Mouse (Mus musculus) adrenal gland, adult 2 months (tissue): ENCODE data around the gene Gm813. TPM values are rescaled to one million over a fixed set of nuclear protein-coding genes. Genes with fewer than 3 reads are reported as not detected.
A peak's percentile ranks its signal among the peaks of the same experiment; 100 is the strongest.
"Not testable (repeated sequence)": the region's sequence is repeated elsewhere in the genome, so short reads cannot be mapped to it uniquely, and the experiment has no call there.

Experiments used
- DNase-seq: peaks from one replicate; pipeline ENCODE4 v3.0.0; 2021
- long read RNA-seq: library from polyadenylated mRNA; stranded (forward); transcript quantifications from one replicate; pipeline ENCODE4 v2.0.0, GENCODE M21; 2021
- polyA plus RNA-seq: library from polyadenylated mRNA; depleted of rRNA; stranded (reverse); fragments of >200 nt; gene quantifications from 2 replicates; pipeline ENCODE4 v1.2.3, GENCODE M21; 2012; rRNA removed
- total RNA-seq, 2 experiments: library from RNA; stranded (reverse); gene quantifications; 2 replicates each; pipeline ENCODE4 v1.2.3; 2021

Gene Gm813
- not detected for total RNA-seq
- not detected in 2 replicates for polyA plus RNA-seq
- long read RNA-seq, result 0 reads

GRCm38 (mm10) chr16:58616878-58617277 is at the start of gene Gm813:
Gm813 (minus strand) TSS chr16:58616978.
- DNase-seq, result no peak

GRCm38 (mm10) chr16:58665137-58665536 is 48.4 kb upstream of the Gm813 start:
- DNase-seq, result not testable (repeated sequence)

DNA sequence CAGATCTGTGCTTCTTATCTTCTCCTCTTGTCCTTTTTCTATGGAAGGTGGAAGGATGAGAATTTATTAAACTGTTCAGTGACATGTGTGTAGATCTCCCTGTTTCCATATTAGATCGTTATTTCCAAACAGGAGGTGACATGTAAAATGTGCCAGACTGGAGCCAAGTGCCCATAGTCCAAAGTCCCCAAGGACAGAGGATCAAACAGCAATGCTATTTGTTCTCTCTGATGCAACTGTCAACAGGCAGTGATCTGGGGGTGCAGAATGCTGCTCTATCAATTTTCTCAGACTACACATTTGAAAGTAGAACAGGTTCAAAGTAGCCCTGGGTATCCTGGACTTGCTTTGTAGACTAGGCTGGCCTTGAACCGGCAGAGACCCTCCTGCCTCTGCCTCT is 47.0 kb upstream of the Gm813 start:
- no peak for DNase-seq

DNA sequence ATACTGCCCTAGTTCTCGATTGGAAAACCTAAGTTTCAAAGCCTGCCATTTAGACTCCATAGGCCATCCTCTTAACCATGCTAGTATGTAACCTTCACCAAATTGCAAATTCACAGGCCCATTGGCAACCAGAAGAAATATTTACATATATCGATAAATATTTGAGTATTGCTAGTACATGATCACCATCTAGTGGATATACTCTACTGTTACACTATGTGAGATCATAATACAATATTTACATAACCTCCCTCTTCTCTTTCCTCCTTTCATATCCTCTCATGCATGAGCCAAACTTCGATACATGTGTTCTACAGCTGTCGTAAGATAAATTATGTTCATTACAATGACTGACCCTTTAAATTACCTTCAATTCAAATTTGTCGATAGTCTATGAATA is 46.2 kb upstream of the Gm813 start:
- DNase-seq, result no peak

GRCm38 (mm10) chr16:58662287-58662791 is 45.6 kb upstream of the Gm813 start:
- DNase-seq, result no peak

DNA sequence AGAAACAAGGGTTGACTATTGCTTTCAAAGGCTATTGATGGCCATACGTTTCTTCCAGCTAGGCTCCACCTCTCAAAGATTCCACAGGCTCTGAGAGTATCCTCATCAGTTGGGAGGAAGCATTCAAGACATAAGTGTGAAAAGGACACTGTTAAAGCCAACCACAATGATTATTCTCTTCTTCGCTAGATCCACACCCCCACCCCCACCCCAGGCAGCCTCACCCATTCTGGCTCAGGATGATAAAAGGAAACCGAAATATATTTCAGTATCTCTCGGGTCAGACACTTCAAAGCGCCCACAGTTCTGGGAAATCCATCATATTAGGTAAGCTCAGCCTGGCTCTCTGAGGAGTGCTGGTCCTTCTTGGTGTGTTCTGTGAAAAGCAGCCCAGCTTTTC is 45.0 kb upstream of the Gm813 start:
- no peak for DNase-seq

GRCm38 (mm10) chr16:58658668-58659067 is 41.9 kb upstream of the Gm813 start:
- no peak for DNase-seq

DNA sequence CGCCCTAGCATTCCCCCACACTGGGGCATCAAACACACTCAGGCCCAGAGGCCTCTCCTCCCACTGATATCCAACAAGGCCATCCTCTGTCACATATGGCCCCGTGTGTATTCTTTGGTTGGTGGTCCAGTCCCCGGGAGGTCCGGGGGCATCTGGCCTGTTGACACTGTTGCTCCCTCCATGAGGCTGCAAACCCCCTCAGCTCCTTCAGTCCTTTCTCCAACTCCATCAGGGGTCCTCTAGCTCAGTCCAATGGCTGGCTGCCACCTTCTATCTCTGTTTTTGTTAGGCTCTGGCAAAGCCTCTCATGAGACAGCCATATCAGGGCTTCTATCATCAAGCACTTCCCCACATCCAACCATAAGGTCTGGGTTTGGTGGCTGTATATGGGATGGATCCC is 39.7 kb upstream of the Gm813 start:
- no peak for DNase-seq

DNA sequence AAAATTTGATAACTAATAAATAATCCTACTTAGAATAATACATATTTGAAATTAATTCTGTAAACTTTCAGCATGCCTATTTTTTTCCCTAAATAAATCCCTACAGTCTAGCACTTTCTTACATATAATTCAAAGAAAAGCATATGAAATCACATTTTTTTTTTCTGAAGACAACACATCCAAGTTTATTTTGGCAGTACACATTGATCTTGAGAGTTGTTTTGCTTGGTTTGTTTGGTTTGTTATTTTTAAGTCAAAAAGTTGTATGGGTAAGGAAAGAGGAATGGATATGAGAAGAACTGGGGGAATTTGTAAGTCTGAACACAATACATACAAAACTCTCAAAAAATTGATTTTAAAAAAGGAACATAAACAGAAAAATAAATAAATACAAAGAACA is 39.0 kb upstream of the Gm813 start:
- DNase-seq, result no peak

DNA sequence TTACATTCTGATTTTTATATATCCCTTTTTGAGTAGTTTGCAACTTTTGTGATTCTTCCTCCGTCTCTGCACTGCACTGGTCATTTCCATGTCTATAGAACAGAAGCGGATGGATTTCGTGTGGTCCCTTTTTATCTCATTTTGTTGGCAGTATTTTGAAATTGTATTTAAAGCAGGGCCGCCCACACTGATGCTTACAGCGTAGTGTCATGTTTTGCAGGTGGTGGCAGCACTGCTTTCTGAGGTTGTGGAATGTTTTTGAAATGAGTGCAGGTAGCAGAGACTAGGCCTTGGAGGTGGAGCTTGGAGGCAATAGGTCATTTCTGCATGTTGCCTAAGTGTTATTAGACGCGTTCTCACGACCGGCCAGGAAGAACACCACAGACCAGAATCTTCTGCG is 33.2 kb upstream of the Gm813 start:
- DNase-seq, result no peak

DNA sequence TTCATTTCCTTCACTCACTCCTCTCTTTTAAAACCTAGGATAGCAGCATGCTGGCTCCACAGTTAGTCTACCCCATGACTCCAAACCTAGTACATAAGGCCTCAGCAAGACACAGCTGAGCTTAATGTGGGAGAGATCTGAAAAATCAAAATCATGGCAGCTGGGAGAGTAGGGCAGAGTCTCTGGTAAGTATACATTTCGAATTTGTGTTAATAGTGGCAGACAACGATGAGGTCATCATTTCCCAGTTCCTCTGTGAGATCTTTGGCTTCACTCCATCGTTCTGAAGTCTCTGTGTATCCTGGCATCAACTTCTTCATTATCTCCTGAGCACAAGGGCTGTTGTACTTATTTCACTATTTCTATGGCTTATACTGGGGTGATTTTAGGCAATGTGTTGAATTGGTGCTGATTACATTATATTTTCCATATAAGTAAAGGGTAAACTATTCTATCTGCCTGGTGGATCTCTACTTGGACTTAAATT is 22.0 kb upstream of the Gm813 start, which contains the start of gene E330017A01Rik:
E330017A01Rik (minus strand) TSS at position 51 of the 487 bp plus-strand sequence.
- DNase-seq, result no peak

GRCm38 (mm10) chr16:58638016-58638415 is 21.2 kb upstream of the Gm813 start:
- no peak for DNase-seq

- DNase-seq, result no peak
Measured at GRCm38 (mm10) chr16:58637448-58637847, 20.7 kb upstream of the Gm813 start.

DNA sequence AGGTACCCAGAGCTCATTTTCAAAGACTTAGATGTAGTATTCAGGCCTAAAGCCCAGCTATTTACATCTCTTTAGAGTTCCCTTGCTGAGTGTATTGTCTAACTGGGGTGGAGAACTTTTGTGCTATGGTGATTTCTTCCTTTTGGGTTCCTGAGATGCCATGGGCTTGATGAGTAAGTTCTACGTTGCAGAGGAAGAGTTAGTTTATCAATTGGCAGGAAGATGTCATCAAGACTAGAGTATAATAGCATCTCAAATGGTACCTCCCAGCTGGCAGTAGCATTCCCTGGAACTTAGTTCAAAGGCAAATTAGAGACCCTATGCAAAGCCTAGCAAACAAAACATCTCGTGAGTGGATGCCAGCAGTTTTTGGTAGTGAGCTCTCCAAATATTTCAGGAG is 19.1 kb upstream of the Gm813 start:
- no peak for DNase-seq

DNA sequence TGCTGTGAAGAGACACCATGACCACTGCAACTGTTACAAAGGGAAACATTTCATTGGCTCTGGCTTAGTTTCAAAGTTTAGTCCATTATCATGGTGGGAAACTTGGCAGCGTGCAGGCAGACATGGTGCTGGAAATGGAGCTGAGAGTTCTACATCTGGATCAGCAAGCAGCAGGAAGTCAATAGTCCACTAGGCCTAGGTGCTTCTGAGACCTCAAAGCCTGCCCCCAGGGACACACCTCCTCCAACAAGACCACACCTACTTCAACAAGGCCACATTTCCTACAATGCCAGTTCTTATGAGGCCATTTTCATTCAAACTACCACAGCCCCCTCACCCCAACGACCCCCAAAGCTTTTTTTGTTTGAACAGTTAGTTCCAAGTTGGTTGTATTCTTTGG is 13.0 kb upstream of the Gm813 start:
- no peak for DNase-seq

- DNase-seq, result no peak
Measured at GRCm38 (mm10) chr16:58628968-58629367, 12.2 kb upstream of the Gm813 start.

- no peak for DNase-seq
Measured at GRCm38 (mm10) chr16:58628336-58628680, 11.5 kb upstream of the Gm813 start.

GRCm38 (mm10) chr16:58627597-58628335 is 11.0 kb upstream of the Gm813 start:
- no peak for DNase-seq

DNA sequence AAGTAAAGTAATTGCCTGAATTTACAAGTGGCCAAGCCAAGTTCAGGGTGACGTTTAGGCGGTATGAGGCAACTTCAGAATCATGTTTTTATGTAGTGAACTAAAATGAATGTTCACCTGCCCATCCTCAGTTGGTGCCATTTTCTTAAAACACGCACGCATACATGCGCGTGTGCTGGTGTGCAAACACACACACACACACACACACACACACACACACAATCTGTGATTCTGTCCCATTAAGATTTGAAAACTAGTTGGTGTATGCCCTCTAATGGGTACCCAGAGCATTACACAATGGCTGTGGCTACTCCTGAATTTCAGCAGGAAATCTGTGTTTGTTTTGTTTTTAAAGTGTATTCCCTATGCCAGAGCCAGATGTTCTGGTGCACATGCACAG is 7.2 kb upstream of the Gm813 start:
- DNase-seq, result peak; percentile 22

DNA sequence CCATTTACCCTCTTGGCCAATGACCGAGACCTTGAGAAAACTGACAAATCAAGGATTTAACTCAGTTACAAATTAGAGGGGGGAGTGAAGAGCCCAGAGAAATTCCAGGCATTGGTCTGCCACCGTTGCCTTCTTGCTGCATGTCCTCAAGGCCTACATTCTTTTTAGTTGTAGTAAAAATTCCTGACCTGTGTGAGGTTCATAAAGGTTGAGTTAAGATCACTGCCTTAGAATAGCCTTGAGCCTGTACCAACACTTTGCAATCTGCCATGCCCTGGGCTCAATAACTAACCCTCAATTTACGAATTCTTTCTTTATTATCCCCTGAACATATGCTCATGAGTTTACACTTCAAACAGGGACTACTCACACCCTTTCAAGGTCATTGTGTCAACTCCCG is 6.3 kb upstream of the Gm813 start:
- peak; percentile 10 for DNase-seq

DNA sequence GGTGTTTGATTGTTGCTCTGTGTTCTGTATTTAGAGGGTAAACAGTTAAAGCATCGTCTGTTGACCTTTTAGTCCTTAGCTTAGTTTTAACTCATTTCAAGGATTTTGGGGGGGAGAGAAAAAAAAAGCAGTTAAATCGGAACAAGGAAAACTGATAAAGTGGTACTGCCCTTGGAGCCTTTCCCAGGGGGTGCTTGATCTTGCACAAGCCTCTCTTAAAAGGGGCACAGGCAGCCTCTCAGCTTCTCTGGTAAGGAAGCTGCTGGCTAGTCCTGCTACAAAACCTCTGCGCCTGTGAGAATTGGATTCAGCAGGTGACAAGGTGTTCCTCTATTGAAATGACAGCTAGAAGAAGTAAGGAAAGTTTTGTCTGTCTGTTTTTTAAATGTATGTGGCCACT is 5.6 kb upstream of the Gm813 start:
- no peak for DNase-seq

DNA sequence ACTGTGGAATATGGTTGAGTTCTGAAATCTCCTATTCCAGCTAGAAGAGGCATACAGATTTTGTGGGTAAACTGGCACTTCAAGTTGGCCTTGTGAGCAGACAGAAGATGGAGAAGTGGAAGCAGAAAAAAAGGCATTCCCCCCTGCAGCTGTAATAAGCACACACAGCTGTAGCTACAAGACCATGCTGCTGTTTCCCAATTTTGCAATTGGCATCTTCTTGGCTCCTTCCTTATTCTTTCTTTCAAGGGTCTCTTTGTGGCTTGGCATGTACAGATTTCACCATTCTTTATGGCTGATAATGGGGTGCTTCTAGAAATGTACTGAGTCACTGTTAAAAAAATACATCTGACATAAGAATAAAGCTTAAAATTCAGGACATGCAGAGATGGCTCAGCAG is 568 bp upstream of the Gm813 start:
- no peak for DNase-seq

GRCm38 (mm10) chr16:58612969-58613368 is 3.8 kb downstream of the Gm813 start:
- DNase-seq, result no peak

DNA sequence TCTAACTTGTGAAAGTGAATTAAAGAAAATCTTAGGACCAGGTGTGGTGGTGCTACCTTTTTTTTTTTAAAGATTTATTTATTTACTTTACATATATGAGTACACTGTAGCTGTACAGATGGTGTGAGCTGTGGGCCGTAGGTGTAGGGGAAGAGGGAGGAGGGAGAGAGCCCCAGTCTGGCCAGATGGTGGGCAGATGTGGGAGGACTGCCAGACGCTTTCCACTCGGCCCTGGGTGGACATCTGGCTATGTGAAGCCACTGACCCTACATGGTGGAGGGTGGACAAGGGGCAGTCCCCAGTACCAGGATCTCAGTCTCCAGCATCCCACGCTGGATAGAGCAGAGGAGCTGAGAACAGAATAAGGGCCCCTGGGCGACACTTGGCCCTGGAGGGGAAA is 9.7 kb downstream of the Gm813 start:
- no peak for DNase-seq
